Mouse (Mus musculus): ENCODE results near the gene Zfp445. TPM values are rescaled to one million over a fixed set of nuclear protein-coding genes. Genes with fewer than 3 reads are reported as not detected.
A peak's percentile ranks its signal among the peaks of the same experiment; 100 is the strongest.

The Zfp445 gene
- polyA plus RNA-seq, 1 experiment from 2014 or later = 109 TPM

GRCm38 (mm10) chr9:122805053-122805844 is 60.6 kb downstream of the Zfp445 start, which contains the start of gene Tcaim:
Gene Tcaim (plus strand): TSS chr9:122805539.
- H3K27me3 ChIP-seq = no peaks in the 10 kb centered on the region
- H3K27ac ChIP-seq = peak within 1 kb of the TSS; percentile 87
- H3K4me1 ChIP-seq (replicated peaks) = peaks cover 8% of the 10 kb centered on the region; the same call in 1 of the 2 replicates
- H3K36me3 ChIP-seq = peaks cover 9% of the 10 kb centered on the region
- no peaks in the 10 kb centered on the region for H3K9me3 ChIP-seq
- 7% methylated on average over 42 of the region's 42 CpGs for WGBS
- H3K4me2 ChIP-seq = peak within 1 kb of the TSS; percentile 79
- H3K4me3 ChIP-seq (replicated peaks) = peak within 1 kb of the TSS; percentile 64
- ATAC-seq (ENCODE audit: insufficient number of reproducible peaks, insufficient read depth, low FRiP score, low TSS enrichment, low read depth) = peak; percentile 97
- H3K9ac ChIP-seq (replicated peaks) = peak within 1 kb of the TSS; percentile 79

Other genes starting within 250 kb of the Zfp445 start
- gene Topaz1, start 118.7 kb downstream of the Zfp445 start, polyA plus RNA-seq (2016; fragmentation: Nextera tagmentation; extraction: Ambion mirVana) = not detected in 2 replicates
- gene Tcaim, start 60.5 kb downstream of the Zfp445 start, polyA plus RNA-seq (2016; fragmentation: Nextera tagmentation; extraction: Ambion mirVana) = 6.5 and 7.4 TPM in 2 replicates
- 0.49 and 0.71 TPM in 2 replicates for gene Gm35549, start 22.0 kb downstream of the Zfp445 start, polyA plus RNA-seq (2016; fragmentation: Nextera tagmentation; extraction: Ambion mirVana)
- gene Zkscan7, start 19.7 kb upstream of the Zfp445 start, polyA plus RNA-seq (2016; fragmentation: Nextera tagmentation; extraction: Ambion mirVana) = 4.1 and 4.8 TPM in 2 replicates
- gene Zfp105, start 57.1 kb upstream of the Zfp445 start, polyA plus RNA-seq (2016; fragmentation: Nextera tagmentation; extraction: Ambion mirVana) = 34.4 and 35.8 TPM in 2 replicates
- 32.7 and 34.8 TPM in 2 replicates for gene 1110059G10Rik, start 85.0 kb upstream of the Zfp445 start, polyA plus RNA-seq (2016; fragmentation: Nextera tagmentation; extraction: Ambion mirVana)
- 75.4 and 86.7 TPM in 2 replicates for gene Kif15, start 85.0 kb upstream of the Zfp445 start, polyA plus RNA-seq (2016; fragmentation: Nextera tagmentation; extraction: Ambion mirVana)
- 15.9 and 19.5 TPM in 2 replicates for gene Tmem42, start 155.3 kb upstream of the Zfp445 start, polyA plus RNA-seq (2016; fragmentation: Nextera tagmentation; extraction: Ambion mirVana)
- 0.47 and 0.51 TPM in 2 replicates for gene Tgm4, start 168.7 kb upstream of the Zfp445 start, polyA plus RNA-seq (2016; fragmentation: Nextera tagmentation; extraction: Ambion mirVana)
- 74.4 TPM in 2 replicates for gene Zdhhc3, start 247.2 kb upstream of the Zfp445 start, polyA plus RNA-seq (2016; fragmentation: Nextera tagmentation; extraction: Ambion mirVana)
- gene Exosc7, start 247.2 kb upstream of the Zfp445 start, polyA plus RNA-seq (2016; fragmentation: Nextera tagmentation; extraction: Ambion mirVana) = 85.7 and 88.2 TPM in 2 replicates